Mouse (Mus musculus) midbrain, embryonic 14.5 days (tissue): ENCODE measurements around the gene Ifnlr1. TPM values are rescaled to one million over a fixed set of nuclear protein-coding genes. Genes with fewer than 3 reads are reported as not detected.
"Not testable (repeated sequence)": the region's sequence is repeated elsewhere in the genome, so short reads cannot be mapped to it uniquely, and the experiment has no call there.

ENCODE experiments used
- ATAC-seq: fragments of 200-750 bp; cut with Nextera tagmentation; 2 replicates; pipeline ENCODE4 v1.8.0; 2017; ENCODE audit warnings: moderate number of reproducible peaks, moderate library complexity; ENCODE audit not compliant: low FRiP score, low TSS enrichment
- DNase-seq: peaks from one replicate; pipeline ENCODE4 v3.0.0-alpha.2; 2015
- H3K27ac ChIP-seq: fragments of 300-500 bp; sonication (generic); replicated peaks from 2 replicates; pipeline ENCODE4 v1.5.1; 2014; ENCODE audit warnings: mild to moderate bottlenecking, low read depth, low read length, moderate library complexity
- H3K27me3 ChIP-seq: fragments of 300-500 bp; sonication (generic); 2 replicates; pipeline ENCODE4 v1.6.1; 2014; ENCODE audit warnings: low read length, control low read depth, mixed read lengths; ENCODE audit not compliant: control insufficient read depth, insufficient read depth
- H3K36me3 ChIP-seq: fragments of 300-500 bp; sonication (generic); 2 replicates; pipeline ENCODE4 v1.6.1; 2014; ENCODE audit warnings: low read length, control low read depth; ENCODE audit not compliant: control insufficient read depth, insufficient read depth
- H3K4me1 ChIP-seq: fragments of 300-500 bp; sonication (generic); 2 replicates; pipeline ENCODE4 v1.6.1; 2014; ENCODE audit warnings: mild to moderate bottlenecking, antibody characterized with exemption, low read length, control low read depth; ENCODE audit not compliant: control insufficient read depth, insufficient read depth
- H3K4me2 ChIP-seq: fragments of 300-500 bp; sonication (generic); 2 replicates; pipeline ENCODE4 v1.6.1; 2014; ENCODE audit warnings: mild to moderate bottlenecking, low read length, moderate library complexity
- H3K4me3 ChIP-seq: fragments of 300-500 bp; sonication (generic); replicated peaks from 2 replicates; pipeline ENCODE4 v1.5.1; 2014; ENCODE audit warnings: low read depth, low read length
- H3K9ac ChIP-seq: fragments of 300-500 bp; sonication (generic); replicated peaks from 2 replicates; pipeline ENCODE4 v1.6.1; 2014; ENCODE audit warnings: mild to moderate bottlenecking, low read length, moderate library complexity
- H3K9me3 ChIP-seq: fragments of 300-500 bp; sonication (generic); 2 replicates; pipeline ENCODE4 v1.6.1; 2016; ENCODE audit warnings: low read length, control low read depth, mixed read lengths; ENCODE audit not compliant: control insufficient read depth
- WGBS: fragments of 180-500 bp; shearing (Covaris S2); extraction: QIAGEN DNeasy Blood & Tissue Kit; methylation state at CpG from one replicate; pipeline ENCODE4 v1.1.7; 2014; 5-methylcytosine and 5-hydroxymethylcytosine counted together
- polyA plus RNA-seq: library from polyadenylated mRNA; unstranded; fragments of >200 nt; fragmentation: Nextera tagmentation; extraction: Ambion mirVana; gene quantifications from 2 replicates; pipeline ENCODE4 v1.2.1, GENCODE M21; 2014

The Ifnlr1 gene
- polyA plus RNA-seq, 1 experiment from 2014 or later: 0.13 TPM

DNA sequence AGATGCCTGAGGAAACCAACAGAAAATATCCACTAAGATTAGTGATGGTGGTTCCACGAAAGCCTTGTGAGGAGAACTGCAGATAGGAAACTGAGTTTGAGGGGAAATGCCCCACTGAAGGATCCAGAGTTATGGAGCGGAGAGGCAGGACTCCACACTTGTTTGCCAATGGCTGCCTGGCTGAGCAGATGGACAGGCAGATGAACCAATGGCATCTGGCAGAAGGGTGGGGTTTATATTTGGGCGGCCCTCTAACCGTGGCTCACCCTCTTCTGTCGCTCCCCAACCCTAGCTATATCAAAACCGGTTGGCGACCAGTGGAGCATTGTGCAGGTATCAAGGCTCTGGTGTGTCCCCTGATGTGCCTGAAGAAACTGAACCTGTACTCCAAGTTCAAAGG lies 12.4 kb downstream of the Ifnlr1 start:
- Histone ChIP-seq H3K27ac (no peak overlapping the region), H3K4me2 (no peak overlapping the region), H3K36me3 (no peaks in the 10 kb centered on the region), H3K4me3 (no peak overlapping the region), H3K4me1 (no peaks in the 10 kb centered on the region), H3K9ac (no peak overlapping the region), H3K9me3 (no peaks in the 10 kb centered on the region), H3K27me3 (no peaks in the 10 kb centered on the region)
- no peak for DNase-seq
- 73% methylated on average over 7 of the region's 7 CpGs for WGBS
- no peak for ATAC-seq

GRCm38 (mm10) chr4:135703497-135703896 lies 17.4 kb downstream of the Ifnlr1 start:
- ATAC-seq (no peak), DNase-seq (no peak)
- no peak overlapping the region for H3K27ac ChIP-seq
- H3K4me2 ChIP-seq: no peak overlapping the region
- no peak overlapping the region for H3K9ac ChIP-seq
- H3K4me3 ChIP-seq: no peak overlapping the region
- H3K36me3 ChIP-seq: no peaks in the 10 kb centered on the region
- no peaks in the 10 kb centered on the region; the same call in 1 of the 2 replicates for H3K4me1 ChIP-seq
- no peaks in the 10 kb centered on the region for H3K9me3 ChIP-seq
- 82% methylated on average over 13 of the region's 13 CpGs for WGBS
- H3K27me3 ChIP-seq: no peaks in the 10 kb centered on the region

DNA sequence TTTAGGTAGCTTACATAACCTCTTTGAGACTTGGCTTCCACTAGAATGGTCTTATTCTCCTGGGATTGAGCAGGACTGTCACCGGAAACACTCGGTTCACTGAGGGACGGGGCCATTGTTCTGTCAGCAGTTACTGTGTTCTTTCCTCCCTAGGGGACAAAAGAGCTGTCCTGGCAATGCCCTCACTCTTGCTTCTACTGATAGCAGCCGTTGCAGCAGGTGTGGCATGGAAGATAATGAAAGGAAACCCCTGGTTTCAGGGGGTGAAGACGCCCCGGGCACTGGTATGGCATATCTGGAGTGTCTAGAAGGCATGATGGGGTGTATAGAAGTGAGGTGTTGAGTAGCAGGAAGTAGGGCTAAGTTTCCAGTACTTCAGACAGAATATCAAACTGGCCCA lies 17.9 kb downstream of the Ifnlr1 start:
- H3K27ac ChIP-seq: no peak overlapping the region
- WGBS: 41% methylated on average over 6 of the region's 6 CpGs
- H3K36me3 ChIP-seq: no peaks in the 10 kb centered on the region
- no peaks in the 10 kb centered on the region; the same call in 1 of the 2 replicates for H3K4me1 ChIP-seq
- no peak overlapping the region for H3K4me3 ChIP-seq
- H3K27me3 ChIP-seq: no peaks in the 10 kb centered on the region
- H3K9ac ChIP-seq: no peak overlapping the region
- no peaks in the 10 kb centered on the region for H3K9me3 ChIP-seq
- H3K4me2 ChIP-seq: no peak overlapping the region
- ATAC-seq (no peak), DNase-seq (no peak)

DNA sequence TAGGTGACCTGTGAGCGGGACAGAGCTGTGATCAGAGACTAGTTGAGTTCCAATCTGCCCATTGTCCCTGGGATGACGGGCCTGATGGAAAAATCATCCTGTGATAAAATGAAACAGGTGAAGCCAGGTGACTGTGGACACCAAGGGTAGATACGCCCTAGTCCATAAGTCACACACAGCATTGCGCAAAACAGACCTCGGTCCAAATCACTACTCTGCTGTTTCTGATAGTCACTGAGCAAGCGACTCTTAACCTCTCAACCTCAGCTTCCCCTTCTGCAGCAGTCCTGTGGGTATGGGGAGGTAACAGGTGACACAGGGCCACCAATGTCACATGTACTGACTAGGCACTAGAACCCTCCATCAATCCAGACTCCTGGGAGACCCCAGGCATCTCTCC lies 20.0 kb downstream of the Ifnlr1 start:
- no peaks in the 10 kb centered on the region for H3K9me3 ChIP-seq
- ATAC-seq: no peak

GRCm38 (mm10) chr4:135709072-135709564 lies 23.0 kb downstream of the Ifnlr1 start:
- H3K27ac ChIP-seq: no peak overlapping the region
- WGBS: 11% methylated on average over 8 of the region's 8 CpGs
- peak; percentile 77 for DNase-seq
- H3K36me3 ChIP-seq: no peaks in the 10 kb centered on the region
- no peak for ATAC-seq
- H3K27me3 ChIP-seq: no peaks in the 10 kb centered on the region
- no peaks in the 10 kb centered on the region for H3K9me3 ChIP-seq
- H3K4me3 ChIP-seq: no peak overlapping the region
- no peak overlapping the region for H3K9ac ChIP-seq
- no peaks in the 10 kb centered on the region for H3K4me1 ChIP-seq
- peak overlapping the region; percentile 32; the same call in 1 of the 2 replicates for H3K4me2 ChIP-seq

More for the DNA sequence above, 20.0 kb downstream of the Ifnlr1 start:
- Histone ChIP-seq H3K9ac (no peak overlapping the region), H3K27ac (no peak overlapping the region), H3K4me1 (no peaks in the 10 kb centered on the region; the same call in 1 of the 2 replicates), H3K27me3 (no peaks in the 10 kb centered on the region), H3K4me3 (no peak overlapping the region), H3K4me2 (no peak overlapping the region), H3K36me3 (no peaks in the 10 kb centered on the region)
- no peak for DNase-seq
- 95% methylated on average over 6 of the region's 6 CpGs for WGBS

DNA sequence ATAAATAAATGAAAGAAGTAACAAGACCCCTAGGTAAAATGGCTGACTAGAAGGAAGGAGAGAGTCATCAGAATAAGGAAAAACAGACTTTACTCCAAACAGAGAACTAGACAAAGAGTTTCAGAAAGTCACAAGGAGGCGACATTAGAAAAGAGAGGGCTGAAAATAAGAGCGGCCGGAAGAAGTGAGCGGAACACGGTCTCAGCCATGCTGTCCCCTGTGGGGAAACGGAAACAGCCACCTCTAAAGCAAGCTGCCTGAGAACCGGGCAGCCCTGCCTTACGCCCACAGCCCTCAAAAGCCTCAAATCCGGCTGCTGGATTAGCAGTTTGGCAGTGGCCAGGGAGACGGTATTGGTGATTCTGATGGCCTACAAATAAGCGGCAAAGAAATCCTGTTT lies 23.5 kb downstream of the Ifnlr1 start:
- Histone ChIP-seq H3K4me2 (no peak overlapping the region), H3K9me3 (no peaks in the 10 kb centered on the region), H3K36me3 (no peaks in the 10 kb centered on the region), H3K27me3 (no peaks in the 10 kb centered on the region), H3K27ac (no peak overlapping the region), H3K9ac (no peak overlapping the region), H3K4me3 (no peak overlapping the region), H3K4me1 (no peaks in the 10 kb centered on the region)
- WGBS: 66% methylated on average over 11 of the region's 11 CpGs
- no peak for ATAC-seq
- DNase-seq: no peak

- no peak overlapping the region for H3K9ac ChIP-seq
- H3K27ac ChIP-seq: no peak overlapping the region
- WGBS: 88% methylated on average over 3 of the region's 3 CpGs
- ATAC-seq (no peak), DNase-seq (no peak)
- no peak overlapping the region for H3K4me2 ChIP-seq
- no peaks in the 10 kb centered on the region for H3K27me3 ChIP-seq
- no peak overlapping the region for H3K4me3 ChIP-seq
- no peaks in the 10 kb centered on the region for H3K36me3 ChIP-seq
- no peaks in the 10 kb centered on the region for H3K9me3 ChIP-seq
- H3K4me1 ChIP-seq: no peaks in the 10 kb centered on the region
These were observed 24.3 kb downstream of the Ifnlr1 start for GRCm38 (mm10) chr4:135710392-135710791.

DNA sequence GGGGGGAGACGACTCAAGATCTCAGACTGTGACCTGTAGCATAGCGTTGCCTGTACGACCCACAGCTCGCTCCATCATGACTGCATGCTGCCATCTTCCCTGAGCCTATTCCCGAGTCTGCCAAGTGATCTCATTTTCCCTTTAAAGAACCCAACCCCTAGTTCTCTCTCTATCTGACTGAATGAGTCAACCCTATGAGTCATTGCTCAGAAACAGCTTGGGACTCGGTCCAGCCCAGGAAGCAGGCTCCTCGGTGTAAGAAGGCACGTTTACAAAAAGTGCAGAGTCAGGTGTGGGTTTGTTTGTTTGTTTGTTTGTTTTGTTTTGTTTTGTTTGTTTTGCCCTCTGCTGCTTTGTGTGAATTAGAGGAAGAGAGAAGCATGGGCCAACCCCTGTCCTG lies 28.7 kb downstream of the Ifnlr1 start:
- Histone ChIP-seq H3K9ac (no peak overlapping the region), H3K4me3 (no peak overlapping the region), H3K9me3 (no peaks in the 10 kb centered on the region), H3K36me3 (no peaks in the 10 kb centered on the region), H3K27me3 (no peaks in the 10 kb centered on the region), H3K4me1 (no peaks in the 10 kb centered on the region), H3K27ac (no peak overlapping the region), H3K4me2 (no peak overlapping the region)
- ATAC-seq (no peak), DNase-seq (no peak)
- 92% methylated on average over 8 of the region's 8 CpGs for WGBS

DNA sequence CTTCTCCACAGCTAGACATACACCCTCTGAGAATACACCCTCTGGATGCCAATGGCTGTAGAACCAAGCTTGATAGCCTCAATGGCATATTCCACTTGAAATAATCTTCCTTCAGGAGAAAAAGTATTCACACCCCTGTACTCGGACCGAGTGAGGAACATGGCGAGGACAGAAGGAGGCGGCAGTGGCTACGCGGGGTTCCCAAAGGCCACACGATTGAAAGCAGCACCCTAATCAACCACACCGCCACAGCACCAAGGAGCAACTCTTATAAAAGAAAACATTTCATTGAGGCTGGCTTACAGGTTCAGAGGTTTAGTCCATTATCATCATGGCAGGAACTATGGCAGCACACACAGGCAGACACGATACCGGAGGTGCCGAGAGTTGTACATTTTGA lies 30.4 kb downstream of the Ifnlr1 start:
- not testable (repeated sequence) for DNase-seq, H3K4me1 ChIP-seq
- 96% methylated on average over 11 of the region's 11 CpGs for WGBS

More for the DNA sequence above, 30.4 kb downstream of the Ifnlr1 start:
- H3K27me3 ChIP-seq, H3K36me3 ChIP-seq, H3K9ac ChIP-seq, ATAC-seq, H3K27ac ChIP-seq, H3K4me3 ChIP-seq, H3K9me3 ChIP-seq, H3K4me2 ChIP-seq: not testable (repeated sequence)
